Mouse (Mus musculus) liver, embryonic 14.5 days (tissue): ENCODE data around the gene Cdc14b. TPM values are rescaled to one million over a fixed set of nuclear protein-coding genes. Genes with fewer than 3 reads are reported as not detected.

Experiments used
- ATAC-seq: fragments of 200-750 bp; cut with Nextera tagmentation; 2 replicates; pipeline ENCODE4 v1.8.0; 2017; ENCODE audit warnings: moderate number of reproducible peaks, mild to moderate bottlenecking, moderate library complexity; ENCODE audit not compliant: insufficient read depth
- DNase-seq, 3 experiments: peaks; one replicate each; pipeline ENCODE4 v3.0.0-alpha.2; 2012 to 2013; ENCODE audit warnings: low read depth in 3 of 3, low spot score in 3 of 3
- H3K27ac ChIP-seq: fragments of 300-500 bp; sonication (generic); 2 replicates; pipeline ENCODE4 v1.5.1; 2014; ENCODE audit warnings: moderate library complexity, mild to moderate bottlenecking, control low read depth, inconsistent platforms
- H3K27me3 ChIP-seq: fragments of 300-500 bp; sonication (generic); 2 replicates; pipeline ENCODE4 v1.6.1; 2014; ENCODE audit warnings: mild to moderate bottlenecking, low read length, moderate library complexity; ENCODE audit not compliant: control insufficient read depth, insufficient read depth
- H3K36me3 ChIP-seq: fragments of 300-500 bp; sonication (generic); replicated peaks from 2 replicates; pipeline ENCODE4 v1.6.1; 2014; ENCODE audit warnings: low read depth; ENCODE audit not compliant: control insufficient read depth, insufficient read depth
- H3K4me1 ChIP-seq, 2 experiments: fragments of 200-500 bp in 1 of 2; fragments of 300-500 bp in 1 of 2; sonication (generic) in 1 of 2; replicated peaks; 2 replicates each; pipeline ENCODE4 v1.6.1; 2012 to 2014; ENCODE audit warnings: antibody characterized with exemption in 1 of 2, inconsistent platforms in 1 of 2, low read length in 1 of 2; ENCODE audit not compliant: control insufficient read depth in 2 of 2, insufficient read depth in 2 of 2
- H3K4me2 ChIP-seq: fragments of 300-500 bp; sonication (generic); 2 replicates; pipeline ENCODE4 v1.6.1; 2014; ENCODE audit warnings: low read depth, mild to moderate bottlenecking, control low read depth, moderate library complexity
- H3K4me3 ChIP-seq, 2 experiments: fragments of 200-500 bp in 1 of 2; fragments of 300-500 bp in 1 of 2; sonication (generic) in 1 of 2; 2 replicates each; pipeline ENCODE4 v1.5.1; 2012 to 2014; ENCODE audit warnings: low read depth in 2 of 2, low read length in 2 of 2, mild to moderate bottlenecking in 2 of 2, control low read depth in 1 of 2, inconsistent platforms in 1 of 2, moderate library complexity in 1 of 2; ENCODE audit not compliant: insufficient read depth in 1 of 2
- H3K9ac ChIP-seq: fragments of 300-500 bp; sonication (generic); replicated peaks from 2 replicates; pipeline ENCODE4 v1.6.1; 2014; ENCODE audit warnings: mild to moderate bottlenecking, control low read depth, moderate library complexity
- H3K9me3 ChIP-seq: fragments of 300-500 bp; sonication (generic); 2 replicates; pipeline ENCODE4 v1.6.1; 2016; ENCODE audit warnings: low read length, mixed read lengths; ENCODE audit not compliant: control insufficient read depth
- CTCF ChIP-seq: IDR thresholded peaks from 2 replicates; pipeline ENCODE4 v1.5.1; 2016; ENCODE audit warnings: antibody characterized with exemption, low read depth, control low read depth
- EP300 ChIP-seq: IDR thresholded peaks from 2 replicates; pipeline ENCODE4 v1.6.1; 2016; ENCODE audit warnings: antibody characterized with exemption, low read depth
- WGBS: fragments of 180-500 bp; shearing (Covaris S2); extraction: QIAGEN DNeasy Blood & Tissue Kit; methylation state at CpG from one replicate; pipeline ENCODE4 v1.1.7; 2014; ENCODE audit not compliant: insufficient replicate concordance; 5-methylcytosine and 5-hydroxymethylcytosine counted together
- polyA plus RNA-seq, 2 experiments: library from polyadenylated mRNA; depleted of rRNA in 1 of 2; stranded (reverse) in 1 of 2; unstranded in 1 of 2; fragments of >200 nt; fragmentation: Nextera tagmentation in 1 of 2; extraction: Ambion mirVana in 1 of 2; gene quantifications; 2 replicates each; pipeline versions ENCODE4 v1.2.1 to v1.2.3; 2012 to 2014

Gene Cdc14b
- polyA plus RNA-seq, 2 experiments = 4.1 to 5.6 TPM

DNA sequence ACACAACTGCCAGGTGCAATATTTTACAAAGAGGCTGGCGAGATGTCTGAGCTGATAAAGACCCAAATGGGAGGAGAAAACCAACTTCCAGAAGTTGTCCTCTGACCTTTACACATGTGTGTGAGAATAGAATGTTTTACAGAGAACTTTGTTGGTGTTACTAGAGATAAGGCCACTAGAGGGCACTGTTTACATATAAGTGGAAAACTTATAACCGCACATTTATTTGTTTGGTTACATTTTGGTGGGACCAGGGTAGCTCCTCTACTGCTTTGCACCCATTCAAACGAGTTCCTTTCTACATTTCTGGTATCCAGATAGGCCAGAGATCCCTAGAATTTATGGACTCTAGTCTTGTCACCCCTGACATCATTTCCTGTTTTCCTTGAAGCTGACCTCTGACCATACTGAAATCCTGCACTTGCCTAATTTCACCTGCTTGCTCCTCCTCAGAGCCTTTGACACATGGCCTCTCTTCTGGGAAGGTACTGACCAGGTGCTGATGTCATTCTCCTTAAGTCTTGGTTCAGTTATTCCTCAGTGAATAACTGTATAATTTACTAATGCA is 40.5 kb upstream of the Cdc14b start:
- Histone ChIP-seq H3K36me3 (no peaks in the 10 kb centered on the region), H3K4me3 (no peak overlapping the region), H3K9me3 (no peaks in the 10 kb centered on the region), H3K4me2 (no peak overlapping the region), H3K4me1 (peaks cover 10 to 17% of the 10 kb centered on the region in 2 experiments), H3K27ac (no peak overlapping the region), H3K27me3 (no peaks in the 10 kb centered on the region), H3K9ac (no peak overlapping the region)
- TF ChIP-seq EP300 (no peak), CTCF (peak; percentile 64)
- DNase-seq = peak; percentile 43 to 50 (median 49)
- WGBS = 0% methylated on average over 3 of the region's 3 CpGs
- ATAC-seq = no peak

DNA sequence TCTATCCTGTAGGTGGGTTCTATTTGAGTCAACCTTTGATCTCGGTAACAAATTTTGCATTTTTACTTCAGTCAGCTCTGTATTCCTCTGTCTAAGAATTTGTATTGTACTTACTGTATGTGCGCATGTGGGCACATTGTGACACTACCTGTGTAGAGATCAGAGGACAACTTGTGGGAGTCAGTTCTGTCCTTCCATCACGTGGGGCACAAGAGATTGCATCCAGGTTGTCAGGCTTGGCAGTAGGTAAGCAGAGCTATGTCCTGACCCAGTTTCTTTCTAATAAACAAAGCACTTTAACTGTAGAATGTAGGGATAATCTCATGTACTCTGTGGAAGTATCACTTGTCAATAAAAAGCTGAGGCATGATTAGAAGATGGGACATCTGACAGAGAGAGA is 39.0 kb upstream of the Cdc14b start:
- Histone ChIP-seq H3K4me2 (no peak overlapping the region), H3K27ac (no peak overlapping the region), H3K9me3 (no peaks in the 10 kb centered on the region), H3K4me1 (peaks cover 15 to 31% of the 10 kb centered on the region in 2 experiments), H3K4me3 (no peak overlapping the region), H3K27me3 (no peaks in the 10 kb centered on the region), H3K36me3 (no peaks in the 10 kb centered on the region), H3K9ac (no peak overlapping the region)
- 64% methylated on average over 3 of the region's 3 CpGs for WGBS
- DNase-seq (no peak), ATAC-seq (no peak)
- TF ChIP-seq CTCF (no peak), EP300 (no peak)

DNA sequence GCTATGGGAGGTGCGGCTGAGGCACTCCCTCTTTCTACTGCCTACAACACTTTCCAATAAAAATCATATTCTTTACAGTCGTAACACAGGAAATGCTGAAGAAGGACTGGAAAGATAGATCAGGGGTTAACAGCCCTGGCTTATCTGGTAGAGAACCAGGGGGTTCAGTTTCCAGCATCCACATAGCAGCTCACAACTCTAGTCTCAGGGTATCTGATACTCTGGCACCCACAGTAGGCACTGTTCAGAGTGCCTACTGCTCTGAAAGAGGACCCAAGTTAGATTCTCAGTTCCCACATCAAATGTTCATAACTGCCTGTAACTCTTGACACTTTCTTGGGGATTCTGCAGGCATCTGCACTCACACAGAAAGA is 37.8 kb upstream of the Cdc14b start:
- H3K4me2 ChIP-seq = peak overlapping the region; percentile 97
- peak overlapping the region; percentile 61 to 81 for H3K4me3 ChIP-seq
- no peaks in the 10 kb centered on the region for H3K27me3 ChIP-seq
- DNase-seq (no peak), ATAC-seq (peak; percentile 40)
- H3K9ac ChIP-seq = peak overlapping the region; percentile 43; the same call in 1 of the 2 replicates
- H3K9me3 ChIP-seq = no peaks in the 10 kb centered on the region
- H3K27ac ChIP-seq = peak overlapping the region; percentile 36
- WGBS = 0% methylated on average over 2 of the region's 2 CpGs
- peaks cover 2% of the 10 kb centered on the region; the same call in 1 of the 2 replicates for H3K36me3 ChIP-seq
- TF ChIP-seq EP300 (no peak), CTCF (no peak)
- peaks cover 15 to 31% of the 10 kb centered on the region in 2 experiments for H3K4me1 ChIP-seq

DNA sequence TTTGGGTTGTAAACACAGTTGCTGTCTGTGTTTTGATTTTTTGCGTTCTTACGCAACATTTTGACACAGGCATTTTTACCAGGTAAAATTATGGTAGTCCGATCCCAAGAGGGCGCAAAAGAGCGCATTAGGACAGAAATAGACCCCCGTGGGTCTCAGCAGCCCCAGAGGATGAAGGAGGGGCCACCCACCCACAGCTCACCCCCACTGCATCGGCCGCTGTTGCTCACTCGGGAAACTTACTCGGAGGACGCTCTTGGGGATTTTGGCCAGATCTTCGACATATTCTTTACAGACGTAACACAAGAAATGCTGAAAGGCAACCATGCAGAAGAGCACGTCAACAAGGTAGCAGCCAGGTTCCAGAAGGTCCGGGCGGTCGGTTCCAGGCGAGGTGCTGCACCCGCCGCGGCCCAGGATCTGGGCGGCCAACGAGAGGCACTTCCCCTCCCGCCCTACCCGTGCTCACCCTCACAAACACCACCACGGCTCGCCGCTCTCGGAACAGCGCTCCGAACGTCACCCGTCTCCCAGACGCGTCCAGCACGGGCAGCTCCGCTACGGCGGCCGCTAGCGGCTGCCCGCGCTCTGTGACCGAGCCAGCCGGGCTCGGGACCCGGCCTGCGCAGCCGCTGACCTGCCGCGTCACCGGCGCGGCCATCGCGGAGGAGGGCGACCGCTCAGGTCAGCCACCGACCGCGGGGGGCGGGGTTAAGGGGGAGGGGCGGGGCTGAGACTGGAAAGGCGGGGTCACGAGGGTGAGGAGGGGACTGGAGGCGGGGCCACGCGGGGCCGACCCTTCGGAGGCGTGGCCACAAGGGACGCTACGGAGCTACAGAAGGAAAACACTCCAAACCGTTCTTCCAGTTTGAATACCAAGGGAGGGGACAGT is 37.2 kb upstream of the Cdc14b start, which contains the start of gene Aaed1:
TSS of gene Aaed1 (minus strand) at position 687 of the 892 bp plus-strand sequence.
- Histone ChIP-seq H3K4me3 (peak within 1 kb of the TSS; percentile 78 to 81), H3K4me1 (peaks cover 15 to 31% of the 10 kb centered on the region in 2 experiments), H3K27me3 (no peaks in the 10 kb centered on the region), H3K9ac (peak within 1 kb of the TSS; percentile 79), H3K4me2 (peak within 1 kb of the TSS; percentile 97), H3K36me3 (peaks cover 2% of the 10 kb centered on the region; the same call in 1 of the 2 replicates), H3K27ac (peak within 1 kb of the TSS; percentile 83), H3K9me3 (no peaks in the 10 kb centered on the region)
- TF ChIP-seq EP300 (no peak), CTCF (peak; percentile 42)
- ATAC-seq (peak; percentile 92), DNase-seq (peak; percentile 60 to 77 (median 70))
- WGBS = under 1% methylated on average over 69 of the region's 74 CpGs

DNA sequence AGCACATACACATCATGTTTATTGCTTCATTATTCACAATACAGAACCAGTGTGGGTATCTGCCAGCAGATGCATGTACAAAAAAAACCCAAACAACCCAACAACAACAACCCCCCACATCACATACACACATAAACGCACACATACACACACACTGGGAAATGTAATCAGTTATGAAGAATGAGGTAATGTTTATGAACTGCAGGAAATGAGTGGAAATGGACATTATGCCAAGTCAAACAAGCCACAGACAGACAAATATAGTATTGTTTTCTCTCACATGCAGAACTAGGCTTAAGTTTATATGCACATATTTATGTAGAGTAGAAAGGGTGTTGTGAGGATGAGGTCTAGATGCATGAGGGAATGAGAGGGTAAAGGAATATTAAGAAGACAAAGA is 36.2 kb upstream of the Cdc14b start:
- H3K27ac ChIP-seq = no peak overlapping the region
- peaks cover 15 to 31% of the 10 kb centered on the region in 2 experiments for H3K4me1 ChIP-seq
- WGBS = 71% methylated on average over 1 of the region's 1 CpGs
- no peaks in the 10 kb centered on the region for H3K27me3 ChIP-seq
- peak overlapping the region; percentile 79 for H3K9ac ChIP-seq
- no peaks in the 10 kb centered on the region for H3K9me3 ChIP-seq
- peak overlapping the region; percentile 97 for H3K4me2 ChIP-seq
- DNase-seq = no peak
- no peak for ATAC-seq
- H3K36me3 ChIP-seq = peaks cover 2% of the 10 kb centered on the region; the same call in 1 of the 2 replicates
- no peak for TF ChIP-seq EP300
- no peak for TF ChIP-seq CTCF
- peak overlapping the region; percentile 78 to 81; a peak in 3 of 4 replicates for H3K4me3 ChIP-seq
